Mouse (Mus musculus): ENCODE results near the gene Fermt1. TPM values are rescaled to one million over a fixed set of nuclear protein-coding genes. Genes with fewer than 3 reads are reported as not detected.

The Fermt1 gene
- polyA plus RNA-seq (2014; fragmentation: Illumina TruSeq; extraction: RNeasy Lipid Tissue Mini Kit (QIAGEN cat#74804); ENCODE audit: insufficient read depth, low read depth, low replicate concordance), result 0.56 TPM

GRCm38 (mm10) chr2:132945326-132946207 is at the start of gene Fermt1:
TSS of gene Fermt1 (minus strand) at chr2:132945906.

GRCm38 (mm10) chr2:132880844-132881645 is 64.7 kb downstream of the Fermt1 start, which contains the start of gene Lrrn4:
TSS of gene Lrrn4 (minus strand) at chr2:132880891.

Other genes starting within 250 kb of the Fermt1 start
- gene Chgb, start 164.6 kb downstream of the Fermt1 start, polyA plus RNA-seq (2014; fragmentation: Illumina TruSeq; extraction: RNeasy Lipid Tissue Mini Kit (QIAGEN cat#74804); ENCODE audit: insufficient read depth, low read depth, low replicate concordance), result 0.11 TPM
- 7.1 TPM for gene Trmt6, start 129.9 kb downstream of the Fermt1 start, polyA plus RNA-seq (2014; fragmentation: Illumina TruSeq; extraction: RNeasy Lipid Tissue Mini Kit (QIAGEN cat#74804); ENCODE audit: insufficient read depth, low read depth, low replicate concordance)
- gene Mcm8, start 129.8 kb downstream of the Fermt1 start, polyA plus RNA-seq (2014; fragmentation: Illumina TruSeq; extraction: RNeasy Lipid Tissue Mini Kit (QIAGEN cat#74804); ENCODE audit: insufficient read depth, low read depth, low replicate concordance), result 0.68 TPM
- 19.6 TPM for gene Crls1, start 99.2 kb downstream of the Fermt1 start, polyA plus RNA-seq (2014; fragmentation: Illumina TruSeq; extraction: RNeasy Lipid Tissue Mini Kit (QIAGEN cat#74804); ENCODE audit: insufficient read depth, low read depth, low replicate concordance)
- gene Lrrn4, start 65.0 kb downstream of the Fermt1 start, polyA plus RNA-seq (2014; fragmentation: Illumina TruSeq; extraction: RNeasy Lipid Tissue Mini Kit (QIAGEN cat#74804); ENCODE audit: insufficient read depth, low read depth, low replicate concordance), result 5.6 TPM